Mouse (Mus musculus) c-Kit-positive CD71-positive TER-119-positive erythroid progenitor cells, embryonic 14.5 days (primary cell): ENCODE measurements around the gene P4htm.
A peak's percentile ranks its signal among the peaks of the same experiment; 100 is the strongest.
"Not testable (repeated sequence)": the region's sequence is repeated elsewhere in the genome, so short reads cannot be mapped to it uniquely, and the experiment has no call there.

Experiments
- DNase-seq: peaks from one replicate; pipeline ENCODE4 v3.0.0-alpha.2; 2013; ENCODE audit warnings: low spot score

P4htm gene

GRCm38 (mm10) chr9:108596998-108597764 lies at the start of gene P4htm:
Gene P4htm (minus strand): TSS chr9:108597667.
- DNase-seq = no peak

DNA sequence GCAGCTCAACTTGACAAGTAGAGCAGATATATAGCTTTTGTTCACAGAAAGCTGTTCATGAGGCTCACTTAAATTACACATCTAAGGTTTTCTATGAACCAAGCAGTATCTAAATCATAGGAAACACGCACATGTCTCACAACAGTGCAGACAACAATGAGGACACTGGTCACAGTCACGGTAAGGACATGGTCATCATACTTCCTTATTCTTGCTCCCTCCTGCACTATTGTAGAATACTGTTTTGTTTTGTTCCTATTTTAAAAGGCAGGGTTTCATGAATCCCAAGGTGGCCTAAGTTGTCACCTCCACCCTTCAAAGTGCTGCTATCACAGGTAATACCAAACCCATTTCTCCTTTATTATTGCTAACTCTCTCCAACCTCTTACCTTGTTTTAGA lies 42.4 kb upstream of the P4htm start:
- no peak for DNase-seq

- peak; percentile 27 for DNase-seq
Observed at GRCm38 (mm10) chr9:108635415-108635814, 37.9 kb upstream of the P4htm start.

- DNase-seq = no peak
Observed at GRCm38 (mm10) chr9:108633846-108634245, 36.4 kb upstream of the P4htm start.

DNA sequence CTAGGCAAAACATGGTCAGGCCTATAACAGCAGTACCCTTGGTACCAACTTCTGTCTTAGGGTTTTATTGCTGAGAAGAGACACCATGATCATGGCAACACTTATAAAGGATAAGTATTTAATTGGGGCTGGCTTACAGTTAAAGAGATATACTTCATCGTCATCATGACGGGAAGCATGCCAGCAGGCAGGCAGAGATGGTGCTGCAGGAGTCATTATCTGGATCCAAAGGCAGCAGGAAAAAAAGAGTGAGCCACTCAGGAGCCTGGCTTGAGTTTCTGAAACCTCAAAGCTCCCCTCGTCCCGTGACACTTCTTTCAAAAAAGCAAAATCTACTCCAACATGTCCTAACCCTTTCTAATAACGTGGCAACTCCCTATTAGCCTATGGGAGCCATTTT lies 34.9 kb upstream of the P4htm start:
- no peak for DNase-seq

DNA sequence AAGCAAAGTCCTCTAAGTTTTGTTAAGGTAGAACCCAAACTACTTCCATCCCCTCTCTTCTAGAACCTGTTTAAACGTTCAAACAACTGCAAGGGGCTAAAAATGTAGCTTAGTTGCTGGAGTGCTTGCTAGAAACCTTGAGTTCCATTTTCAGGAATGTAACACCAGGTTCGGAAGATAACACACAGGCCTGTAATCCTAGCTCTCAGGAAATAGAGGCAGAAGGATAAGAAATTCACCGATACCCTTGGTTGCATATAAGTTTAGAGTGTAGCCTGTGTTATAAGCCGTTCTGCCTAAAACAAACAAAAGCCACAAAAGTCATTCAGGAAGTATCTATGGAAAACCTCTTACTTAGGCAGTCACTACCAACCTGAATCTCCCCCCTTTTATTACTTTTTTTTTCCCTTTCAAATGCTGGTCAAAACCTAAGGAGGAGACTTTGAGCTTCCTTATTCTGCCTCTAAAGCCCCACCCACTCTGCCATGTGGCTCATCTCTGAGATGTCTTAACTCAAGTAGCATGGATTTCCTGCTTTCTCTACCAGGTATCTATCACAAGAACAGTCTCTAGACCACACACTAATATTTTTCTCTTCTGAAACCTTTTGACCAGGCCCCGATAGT lies 34.3 kb upstream of the P4htm start:
- DNase-seq = no peak

GRCm38 (mm10) chr9:108630683-108631082 lies 33.2 kb upstream of the P4htm start:
- DNase-seq = no peak

DNA sequence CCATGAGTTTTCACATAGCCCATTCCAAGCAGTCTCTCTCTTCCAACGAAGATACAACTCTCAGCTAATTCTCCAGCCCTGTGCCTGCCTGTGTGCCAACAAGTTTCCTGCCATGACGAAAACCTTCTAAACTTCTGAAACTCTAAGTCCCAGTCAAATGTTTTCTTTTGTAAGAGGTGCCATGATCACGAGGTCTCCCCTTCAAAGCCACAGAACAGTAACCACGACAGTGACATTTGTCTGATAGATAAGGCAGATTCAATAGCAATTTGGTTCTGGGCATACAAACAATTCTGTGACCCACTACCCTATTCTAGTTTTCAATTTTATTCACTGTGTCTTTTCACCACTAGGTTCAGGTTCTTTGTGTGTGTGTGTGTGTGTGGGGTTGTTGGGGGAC lies 30.7 kb upstream of the P4htm start:
- DNase-seq = no peak

DNA sequence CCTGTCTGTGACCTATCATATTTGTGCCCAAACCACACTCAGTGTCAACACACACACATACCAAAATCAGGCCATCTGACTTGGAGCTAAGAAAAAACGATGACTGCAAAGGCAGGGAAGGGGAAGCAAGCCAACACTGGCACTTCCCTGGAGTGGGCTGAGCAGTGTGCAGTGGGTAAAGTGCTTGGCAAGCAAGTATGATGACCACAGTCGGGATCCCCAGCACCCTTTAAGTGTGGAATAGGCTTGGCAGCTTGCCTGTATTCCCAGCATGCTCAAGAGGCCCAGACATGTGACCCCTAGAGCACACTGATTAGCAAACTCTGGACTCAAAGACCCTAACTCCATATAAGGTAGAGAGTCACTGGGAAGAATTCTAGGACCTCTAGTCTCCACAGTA lies 29.0 kb upstream of the P4htm start:
- DNase-seq = no peak

DNA sequence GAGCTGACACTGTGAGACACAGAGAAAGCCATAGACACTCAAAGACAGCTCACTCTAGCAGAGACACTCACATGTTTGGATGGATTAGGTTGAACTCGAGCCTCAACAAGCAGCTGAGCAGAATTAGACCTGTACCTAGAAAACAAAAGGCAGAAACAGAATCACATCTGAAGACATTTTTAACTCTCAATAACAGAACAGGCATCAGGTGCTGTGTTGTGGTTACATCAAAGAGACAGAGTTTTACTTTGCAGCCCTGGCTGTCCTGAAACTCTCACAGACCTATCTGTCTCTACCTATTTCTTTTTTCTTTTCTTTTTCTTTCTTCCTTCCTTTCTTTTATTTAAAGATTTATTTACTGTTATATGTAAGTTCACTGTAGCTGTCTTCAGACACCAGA lies 19.8 kb upstream of the P4htm start:
- DNase-seq = no peak

DNA sequence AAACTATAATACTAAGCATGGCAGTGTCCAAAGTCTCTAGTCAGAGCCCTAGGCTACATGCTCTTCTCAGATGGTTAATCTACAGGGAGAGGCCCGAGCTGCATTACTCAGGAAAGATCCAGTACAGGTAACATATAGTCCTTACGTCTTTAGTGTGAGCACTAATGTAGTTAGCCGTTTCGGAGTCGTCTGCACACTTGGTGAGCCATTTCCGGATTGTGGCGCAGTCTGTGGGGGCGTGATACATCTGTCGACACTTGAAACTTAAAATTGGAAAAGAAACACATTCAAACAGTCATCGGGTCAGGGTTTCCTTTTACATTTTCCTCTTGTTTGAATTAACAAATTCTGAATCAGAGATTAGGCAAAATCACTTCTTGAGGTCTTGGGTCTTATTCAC lies 14.0 kb upstream of the P4htm start:
- no peak for DNase-seq

GRCm38 (mm10) chr9:108608889-108609288 lies 11.4 kb upstream of the P4htm start:
- DNase-seq = no peak

- not testable (repeated sequence) for DNase-seq
Observed at GRCm38 (mm10) chr9:108607929-108608328, 10.5 kb upstream of the P4htm start.

GRCm38 (mm10) chr9:108601986-108602385 lies 4.5 kb upstream of the P4htm start:
- DNase-seq = no peak

DNA sequence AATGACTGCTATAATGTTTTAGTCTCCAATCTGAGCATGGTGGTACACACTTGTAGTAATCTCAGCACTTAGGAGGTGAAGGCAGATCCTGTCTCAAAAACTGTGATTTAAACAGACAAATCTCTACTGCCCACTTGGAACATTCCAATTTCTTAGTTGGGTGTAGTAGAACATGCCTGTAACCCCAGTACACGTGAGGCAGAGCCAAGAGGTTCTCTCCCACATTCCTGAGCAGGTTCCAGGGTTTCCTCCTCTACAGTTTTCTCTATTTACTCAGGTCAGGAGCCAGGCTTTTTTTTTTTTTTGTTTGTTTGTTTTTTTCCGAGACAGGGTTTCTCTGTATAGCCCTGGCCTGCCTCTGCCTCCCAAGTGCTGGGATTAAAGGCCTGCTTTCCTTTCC lies 2.5 kb upstream of the P4htm start:
- no peak for DNase-seq

- DNase-seq = no peak
Observed at GRCm38 (mm10) chr9:108599021-108599566, 1.6 kb upstream of the P4htm start.

DNA sequence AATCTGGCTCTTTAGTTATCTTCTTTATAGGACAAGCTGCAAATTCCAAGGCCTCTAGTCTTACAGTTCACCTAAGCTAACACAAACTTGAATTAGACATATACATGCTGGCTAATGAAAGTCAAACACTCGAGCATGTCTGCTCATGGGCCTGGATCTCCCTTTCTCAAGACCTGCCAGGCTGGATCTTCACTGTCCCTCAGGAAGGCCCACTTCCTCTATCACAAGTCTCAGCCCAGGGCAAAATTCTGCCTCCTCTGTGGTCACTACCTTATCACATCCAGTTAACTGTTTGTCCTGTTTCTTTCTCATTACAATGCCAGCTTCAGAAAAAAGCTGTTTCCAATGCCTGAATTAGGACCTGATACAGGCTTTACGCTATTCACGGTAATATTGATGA lies 3.1 kb downstream of the P4htm start:
- no peak for DNase-seq

- no peak for DNase-seq
Observed at GRCm38 (mm10) chr9:108591462-108591861, 6.0 kb downstream of the P4htm start.

DNA sequence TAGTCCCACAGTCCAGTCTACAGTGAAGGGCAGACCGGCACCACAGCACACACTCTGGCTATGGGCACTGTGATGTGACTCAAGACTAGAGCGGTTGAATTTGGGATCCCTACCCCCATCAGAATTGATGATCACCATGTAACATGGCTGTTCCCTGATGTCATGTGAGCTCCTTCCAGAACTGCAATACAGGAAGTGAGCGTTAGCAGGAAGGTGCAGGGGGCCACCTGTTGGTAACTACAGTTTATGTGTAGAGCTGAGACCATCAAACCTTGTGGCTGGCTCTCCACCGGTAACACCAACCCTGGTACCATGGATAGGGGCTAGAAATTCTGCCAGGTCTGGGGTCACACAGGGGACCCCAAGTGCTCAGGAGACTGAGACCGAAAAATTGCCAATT lies 8.2 kb downstream of the P4htm start:
- no peak for DNase-seq

DNA sequence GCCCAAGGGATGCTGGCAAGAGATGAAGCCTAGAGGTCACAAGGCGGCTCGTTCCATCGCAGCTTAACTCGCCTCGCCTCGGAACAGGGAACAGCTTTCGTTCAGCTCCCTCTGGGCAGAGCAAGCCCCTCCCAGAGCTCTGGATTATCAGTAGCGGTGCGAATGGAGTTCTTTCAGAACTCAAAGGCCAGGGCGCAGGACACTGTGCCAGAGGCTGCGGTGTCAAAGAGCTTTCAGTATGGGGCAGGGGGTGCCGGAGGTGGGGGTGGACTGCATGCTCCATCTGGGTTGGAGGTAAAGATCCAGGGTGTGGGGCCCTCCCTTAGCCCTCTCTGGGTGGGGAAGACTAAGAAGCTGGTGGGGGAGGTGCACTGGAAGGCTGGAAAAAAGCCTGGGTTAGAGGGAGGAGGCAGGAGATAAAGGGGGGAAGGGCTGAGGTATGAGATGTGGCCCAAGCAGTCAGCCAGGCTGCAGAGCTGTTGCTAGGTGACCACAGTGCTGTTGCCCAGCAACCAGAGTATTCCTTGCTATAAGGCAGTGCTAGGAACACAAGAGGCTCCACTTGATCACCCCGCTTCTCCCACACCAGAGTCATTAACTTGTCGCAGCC lies 9.8 kb downstream of the P4htm start:
- no peak for DNase-seq

DNA sequence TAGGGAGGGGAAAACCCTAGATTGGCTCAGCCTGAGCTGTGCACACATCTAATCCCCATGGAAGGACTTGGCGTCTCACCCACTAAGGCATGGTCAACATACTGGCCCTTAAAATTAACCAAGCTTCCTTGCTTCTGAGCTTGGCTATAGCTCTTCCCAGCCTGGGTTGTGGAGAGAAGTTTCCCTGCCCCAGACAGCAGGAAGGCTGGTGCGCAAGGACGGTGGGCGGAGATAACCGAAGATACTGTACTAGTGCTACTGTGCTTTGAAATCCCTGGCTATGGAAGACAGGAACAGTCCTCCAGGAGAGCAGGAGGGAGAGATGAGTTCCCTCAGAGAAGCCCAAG lies 18.1 kb downstream of the P4htm start:
- DNase-seq = no peak

DNA sequence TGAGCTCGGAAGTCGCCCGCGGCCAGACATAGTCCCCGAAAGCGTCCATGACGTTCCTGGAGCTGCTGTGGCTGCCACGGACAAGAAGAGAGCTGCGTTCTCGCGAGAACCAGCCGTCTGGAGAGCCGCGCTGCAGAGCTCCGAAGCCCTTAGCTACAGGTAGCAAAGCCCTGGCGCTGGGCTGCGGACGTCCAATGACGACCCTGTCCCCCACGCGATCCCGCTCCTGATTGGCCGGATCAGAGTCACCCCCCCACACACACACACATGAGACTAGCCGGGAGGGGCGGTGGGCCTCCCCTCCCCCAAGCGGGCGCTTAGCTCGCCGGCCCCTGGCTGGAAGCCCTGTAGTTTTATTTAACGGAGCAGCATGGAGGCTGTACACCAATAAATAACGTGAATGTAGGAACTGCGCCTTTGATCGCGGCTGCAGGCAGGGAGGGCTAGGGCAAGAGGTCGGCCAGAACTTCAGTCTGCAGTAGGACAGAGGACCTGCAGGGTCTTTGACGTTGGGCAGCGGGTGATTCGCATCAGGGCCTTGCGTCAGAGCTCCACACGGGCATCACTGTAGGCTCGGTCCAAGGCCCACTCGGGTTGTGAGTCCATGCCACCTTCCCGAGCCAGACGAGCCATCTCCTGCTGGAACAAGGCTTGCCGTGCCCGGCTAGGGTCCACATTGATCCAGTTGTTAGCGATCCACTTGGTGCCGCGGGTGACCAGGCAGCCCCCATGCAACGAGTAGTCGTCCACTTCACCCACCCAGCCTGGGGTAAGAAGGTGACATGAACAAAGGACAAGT lies 18.7 kb downstream of the P4htm start, which contains the start of gene Wdr6:
Gene Wdr6, minus strand, starts transcription at position 195 of the 799 bp plus-strand sequence.
- DNase-seq = peak; percentile 77
